Mouse (Mus musculus): ENCODE measurements at regions not wholly inside any gene's neighbourhood (a gene's known extent, or its start where the extent isn't known, plus 50 kb on each side); places are given as distances from the start of the nearest gene placed in this dataset.

- no peak for DNase-seq (ENCODE audit: low spot score in 2 of 2)
These were observed 195.9 kb downstream of the Hlx start for GRCm38 (mm10) chr1:184536311-184537200.

GRCm38 (mm10) chr1:184535691-184536090 lies 196.7 kb downstream of the Hlx start:
- DNase-seq (ENCODE audit: low spot score in 2 of 2), result no peak

- DNase-seq (ENCODE audit: low spot score in 2 of 2), result no peak
These were observed 197.9 kb downstream of the Hlx start for GRCm38 (mm10) chr1:184534511-184534910.

GRCm38 (mm10) chr1:184533870-184534269 lies 198.5 kb downstream of the Hlx start:
- DNase-seq (ENCODE audit: low spot score in 2 of 2), result no peak

DNA sequence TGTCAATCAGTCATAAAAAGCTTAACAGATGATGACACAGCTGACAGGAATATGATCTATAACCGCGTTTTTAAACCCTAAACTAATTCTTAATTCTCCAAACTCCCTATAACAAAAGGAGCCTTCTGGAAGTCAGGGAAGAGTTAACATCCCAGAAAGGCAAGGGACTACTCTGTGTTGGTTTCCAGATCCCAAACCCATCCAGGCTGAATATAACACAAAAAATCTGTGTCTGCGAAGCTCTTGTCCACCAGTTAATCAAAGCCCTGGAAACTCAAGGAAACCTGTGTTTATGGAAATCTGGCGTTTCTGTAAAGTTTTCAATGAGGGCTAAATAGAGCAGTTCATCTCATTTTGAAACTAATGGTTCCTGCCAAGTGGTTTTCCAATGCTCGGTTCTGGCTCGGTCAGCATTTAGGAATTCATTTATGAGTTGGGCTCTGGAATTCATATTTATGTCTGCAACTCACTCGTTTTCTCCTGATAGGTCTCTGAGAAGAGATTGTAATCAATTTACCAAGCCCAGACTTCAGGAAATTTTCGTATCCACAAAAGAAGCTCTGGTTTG lies 199.8 kb downstream of the Hlx start:
- no peak for DNase-seq (ENCODE audit: low spot score in 2 of 2)

DNA sequence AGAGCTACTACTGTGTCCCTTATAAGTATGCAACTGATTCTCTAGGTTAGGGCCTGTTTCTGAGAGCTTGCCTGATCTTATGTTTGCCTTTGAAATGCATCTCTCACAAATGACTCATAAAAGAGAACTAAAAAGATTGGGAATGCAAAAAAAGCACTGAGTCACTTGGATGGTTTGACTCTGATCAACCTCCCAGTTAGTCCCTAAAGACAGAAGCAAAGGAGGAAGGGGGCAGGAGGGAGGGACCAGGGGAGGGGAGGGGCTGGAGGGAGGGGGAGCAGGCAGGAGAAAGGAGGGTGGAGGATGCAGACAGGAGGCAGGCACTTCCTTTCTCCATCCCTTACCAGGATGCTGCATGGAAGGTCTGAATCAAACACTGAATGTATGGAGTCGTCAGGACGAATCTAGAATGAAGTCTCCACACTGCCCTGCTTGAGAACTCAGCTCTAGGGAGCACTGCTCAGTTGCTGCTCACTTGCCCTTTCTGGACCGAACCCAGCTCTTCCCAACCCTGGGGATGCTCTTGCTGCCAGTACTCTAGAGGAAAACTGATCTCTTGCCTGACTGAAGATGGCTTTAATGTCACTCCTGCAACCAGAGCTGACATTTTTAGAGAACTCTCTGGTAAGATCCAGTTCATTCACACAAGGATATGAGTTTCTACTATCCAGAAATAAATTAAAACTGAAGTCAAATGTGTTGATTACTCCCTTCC lies 201.7 kb downstream of the Hlx start:
- no peak for DNase-seq (ENCODE audit: low spot score in 2 of 2)

DNA sequence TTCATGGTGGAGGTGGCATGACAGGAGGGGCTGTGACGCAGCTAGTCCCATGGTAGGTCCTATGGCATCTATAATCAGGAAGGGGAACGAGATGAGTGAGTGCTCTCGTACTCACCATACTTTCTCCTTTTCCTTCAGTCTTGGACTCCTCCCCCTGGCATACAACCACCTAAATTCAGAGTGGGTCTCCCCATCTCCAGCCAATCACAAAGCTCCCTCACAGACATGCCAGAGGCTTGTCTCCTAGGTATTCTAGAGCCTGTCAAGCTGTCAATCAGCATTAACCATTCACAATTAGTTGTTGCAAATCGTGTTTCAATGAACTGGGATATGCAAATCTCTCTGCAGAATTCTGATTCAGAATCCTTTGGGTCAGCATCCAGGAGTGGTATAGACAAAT lies 206.7 kb downstream of the Hlx start:
- no peak for DNase-seq (ENCODE audit: low spot score in 2 of 2)

DNA sequence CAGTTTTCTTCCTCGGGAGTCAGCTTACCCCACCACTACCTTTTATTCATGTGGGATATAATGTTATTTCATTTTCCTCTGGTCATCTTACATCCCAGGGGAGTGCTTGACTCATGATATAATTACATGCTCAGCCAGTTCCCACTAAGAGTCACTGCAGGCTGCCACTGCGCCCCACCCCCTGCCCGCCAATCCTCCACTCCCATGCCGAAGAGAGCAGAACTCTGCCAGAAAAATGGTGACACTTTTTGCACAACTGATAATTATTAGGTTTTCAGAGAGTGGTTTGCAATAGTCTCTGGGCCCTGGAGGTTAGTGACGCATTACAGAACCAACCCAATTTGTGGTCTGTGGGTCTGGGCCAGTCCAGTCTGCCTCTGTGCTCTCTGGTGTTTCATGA lies 212.9 kb downstream of the Hlx start:
- DNase-seq (ENCODE audit: low spot score in 2 of 2), result no peak

- no peak for DNase-seq (ENCODE audit: low spot score in 2 of 2)
These were observed 227.8 kb downstream of the Hlx start for GRCm38 (mm10) chr1:184504663-184505062.

DNA sequence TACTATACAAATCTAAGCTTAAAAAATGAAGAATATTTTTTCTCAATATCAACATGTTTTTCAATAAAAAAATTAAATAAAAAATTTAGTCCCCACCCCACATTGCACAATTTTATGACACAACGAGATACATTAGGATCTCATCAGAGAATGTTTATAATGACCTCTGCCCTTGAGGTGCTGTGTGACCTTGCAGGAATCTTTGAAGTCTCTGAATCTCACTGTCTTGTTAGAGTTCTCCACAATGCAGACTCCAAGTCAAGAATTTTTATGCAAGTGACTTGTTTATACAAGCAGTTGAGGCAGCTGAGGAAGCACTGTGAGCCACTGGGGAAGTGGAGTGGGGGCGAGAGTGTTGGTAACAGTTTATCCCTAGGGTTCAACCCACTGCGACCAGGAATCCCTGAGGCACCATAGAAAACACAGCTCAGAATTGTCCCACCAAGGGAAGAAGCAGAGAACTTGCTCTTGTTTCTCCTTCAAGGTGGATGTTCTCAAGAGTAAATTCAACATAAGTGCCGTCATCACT lies 228.5 kb downstream of the Hlx start:
- no peak for DNase-seq (ENCODE audit: low spot score in 2 of 2)

DNA sequence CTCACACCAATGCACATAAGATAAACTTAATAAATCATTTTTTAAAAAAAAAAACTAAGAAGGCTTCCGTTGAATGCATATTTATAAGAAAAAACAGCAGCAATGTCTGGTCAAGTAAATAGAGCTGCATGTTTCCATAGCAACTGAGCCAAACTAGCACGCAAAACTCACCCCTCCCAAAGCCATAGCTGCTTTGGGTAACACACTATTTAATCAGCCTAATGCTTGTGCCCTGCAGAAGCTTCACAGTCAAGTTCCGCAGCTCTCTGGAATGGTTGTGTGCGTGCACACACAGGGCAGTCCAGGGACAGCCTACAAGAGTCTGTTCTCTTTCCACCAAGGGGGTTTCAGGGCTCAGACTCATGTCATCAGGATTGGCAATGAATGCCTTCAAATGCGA lies 231.7 kb downstream of the Hlx start:
- DNase-seq (ENCODE audit: low spot score in 2 of 2), result no peak

DNA sequence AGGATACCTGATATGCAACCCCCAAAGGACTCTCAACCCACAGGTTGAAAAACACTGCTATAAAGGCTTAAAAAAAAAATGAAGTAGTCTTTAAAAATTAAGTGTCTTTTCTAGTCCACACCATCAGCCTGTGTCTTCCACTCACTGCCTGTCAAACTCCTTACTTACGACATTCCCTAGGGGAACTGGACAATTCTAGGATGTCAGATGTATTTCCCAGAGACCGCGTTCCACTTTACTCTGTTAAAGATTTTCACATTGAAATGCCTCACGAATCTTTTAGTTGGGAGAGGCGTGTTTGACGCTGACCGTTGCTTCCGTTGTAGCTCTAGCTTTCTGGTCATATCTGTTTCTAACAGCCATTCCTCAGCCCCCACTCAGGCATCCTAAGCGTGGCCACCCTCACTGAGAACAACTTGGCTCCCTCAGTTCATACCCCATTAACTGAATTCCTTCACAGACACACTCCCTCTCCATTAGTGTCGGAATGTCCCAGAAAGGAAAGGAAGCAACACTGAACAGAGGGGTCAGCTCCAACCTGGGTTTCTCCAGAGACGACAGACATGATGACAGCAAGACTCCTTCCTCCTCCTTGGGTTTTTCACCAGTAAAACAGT lies 233.4 kb downstream of the Hlx start:
- no peak for DNase-seq (ENCODE audit: low spot score in 2 of 2)

DNA sequence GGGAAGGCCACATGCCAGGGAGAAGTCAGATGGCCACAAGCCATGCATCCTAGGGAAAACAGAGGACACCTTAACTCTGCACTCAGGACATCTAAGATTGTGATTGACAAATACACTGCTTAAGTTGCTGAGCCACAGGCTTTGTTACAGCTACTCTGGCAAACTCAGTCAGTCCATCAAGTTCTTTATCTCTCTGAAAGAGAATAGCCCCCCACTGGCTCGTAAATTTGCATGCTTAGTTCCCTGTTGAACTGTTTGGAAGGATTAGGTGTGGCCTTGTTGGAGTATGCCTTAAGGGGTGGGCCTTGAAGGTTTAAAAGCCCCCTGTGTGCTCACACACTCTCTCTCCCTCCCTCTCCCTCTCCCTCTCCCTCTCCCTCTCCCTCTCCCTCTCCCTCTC lies 235.4 kb downstream of the Hlx start:
- DNase-seq (ENCODE audit: low spot score in 2 of 2), result no peak

DNA sequence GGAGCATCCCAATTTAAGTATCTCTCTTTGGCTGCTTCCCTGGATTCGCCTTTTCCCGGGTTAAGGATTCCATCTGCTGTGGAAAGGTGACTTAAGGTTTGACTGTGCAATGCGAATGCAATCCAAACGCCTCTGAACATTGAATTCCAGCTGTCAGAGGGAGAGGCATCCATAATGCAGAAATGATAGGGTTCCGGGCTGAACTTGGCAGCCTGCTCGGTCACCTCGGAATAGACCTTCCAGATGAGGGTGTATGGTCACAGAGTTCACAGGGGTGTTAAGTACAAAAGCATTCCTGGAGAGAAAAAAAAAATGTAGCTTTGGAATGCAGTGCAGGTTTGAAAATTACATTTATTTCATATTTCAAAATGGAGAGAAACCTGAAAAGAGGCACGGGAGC lies 238.6 kb downstream of the Hlx start:
- DNase-seq (ENCODE audit: low spot score in 2 of 2), result no peak

- no peak for DNase-seq (ENCODE audit: low spot score in 2 of 2)
These were observed 240.3 kb downstream of the Hlx start for GRCm38 (mm10) chr1:184492115-184492514.

DNA sequence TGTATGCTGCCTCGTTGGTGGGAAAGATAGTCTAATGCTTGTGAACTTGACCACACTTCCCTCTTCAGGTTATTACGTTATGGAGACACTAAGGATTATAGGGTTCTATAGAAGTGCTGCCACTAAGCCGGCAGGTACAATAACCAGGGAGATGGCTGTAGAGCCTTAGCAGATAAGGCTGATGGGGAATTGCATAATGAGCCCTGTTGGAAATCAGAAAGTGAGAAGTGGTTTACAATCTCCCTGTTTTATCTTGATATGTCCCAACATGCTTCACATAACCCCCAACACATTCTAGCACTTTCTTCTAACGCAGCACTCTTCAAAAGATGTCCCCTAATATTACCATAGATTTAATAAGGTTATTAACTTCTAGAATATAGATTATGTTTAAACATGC lies 241.2 kb downstream of the Hlx start:
- DNase-seq (ENCODE audit: low spot score in 2 of 2), result no peak

DNA sequence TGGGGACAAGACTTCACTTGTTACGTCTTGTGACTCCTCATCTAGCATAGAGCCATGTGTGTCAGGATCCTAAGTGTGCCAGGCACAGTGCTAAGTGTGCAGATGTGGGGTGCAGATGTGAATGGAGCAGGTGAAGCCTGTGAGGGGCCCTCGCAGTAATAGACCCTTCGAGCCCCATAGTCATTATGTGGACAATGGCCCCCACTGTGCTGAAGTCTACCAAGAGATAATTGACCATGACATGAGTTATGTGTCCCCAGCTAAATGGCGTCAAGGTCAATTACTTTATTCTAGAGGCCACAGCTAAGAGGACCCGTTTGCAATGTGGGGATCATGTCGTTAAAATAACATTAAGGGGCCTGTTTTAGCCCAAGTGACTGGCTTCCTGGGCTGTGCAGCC lies 245.0 kb downstream of the Hlx start:
- no peak for DNase-seq (ENCODE audit: low spot score in 2 of 2)

DNA sequence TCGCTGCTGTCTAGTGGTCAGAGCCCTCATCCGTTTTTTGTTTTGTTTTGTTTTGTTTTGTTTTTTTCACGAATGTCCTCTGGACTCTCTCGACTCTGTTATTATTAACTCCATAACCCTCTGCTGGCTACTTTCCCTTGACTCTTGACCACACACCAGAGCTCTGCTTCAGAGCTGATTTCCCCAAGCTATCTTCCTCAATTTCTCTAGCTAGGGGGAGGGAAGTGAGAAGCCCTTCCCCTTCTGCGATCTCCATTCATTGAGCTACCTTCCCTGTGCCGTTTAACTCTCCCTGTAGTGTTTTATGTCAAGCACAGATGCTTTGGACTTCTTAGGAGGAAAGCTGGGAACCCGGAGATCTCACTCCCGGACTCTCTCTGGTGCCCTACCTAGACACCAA lies 247.6 kb downstream of the Hlx start:
- no peak for DNase-seq (ENCODE audit: low spot score in 2 of 2)

GRCm38 (mm10) chr1:184483371-184483770 lies 249.0 kb downstream of the Hlx start:
- DNase-seq (ENCODE audit: low spot score in 2 of 2), result no peak

DNA sequence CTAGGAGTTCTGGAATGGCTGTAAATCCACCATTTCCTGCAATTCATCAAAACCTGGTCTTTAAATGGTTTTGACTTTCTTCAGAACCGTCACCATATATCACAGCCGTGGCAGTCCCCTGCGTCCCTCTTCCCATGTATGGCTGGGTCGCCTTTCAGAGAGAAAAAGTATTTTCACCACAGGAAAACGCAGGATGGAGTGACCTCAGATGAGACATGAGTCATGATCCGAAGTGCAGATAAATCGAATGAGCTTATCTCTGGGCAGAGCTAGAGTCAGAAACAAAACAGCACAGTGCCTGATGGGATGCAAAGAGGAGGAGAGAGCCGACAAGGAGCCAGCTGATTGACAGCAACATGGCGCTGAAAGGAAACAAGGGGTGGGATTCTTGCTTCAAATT lies 250.4 kb downstream of the Hlx start:
- no peak for DNase-seq (ENCODE audit: low spot score in 2 of 2)

DNA sequence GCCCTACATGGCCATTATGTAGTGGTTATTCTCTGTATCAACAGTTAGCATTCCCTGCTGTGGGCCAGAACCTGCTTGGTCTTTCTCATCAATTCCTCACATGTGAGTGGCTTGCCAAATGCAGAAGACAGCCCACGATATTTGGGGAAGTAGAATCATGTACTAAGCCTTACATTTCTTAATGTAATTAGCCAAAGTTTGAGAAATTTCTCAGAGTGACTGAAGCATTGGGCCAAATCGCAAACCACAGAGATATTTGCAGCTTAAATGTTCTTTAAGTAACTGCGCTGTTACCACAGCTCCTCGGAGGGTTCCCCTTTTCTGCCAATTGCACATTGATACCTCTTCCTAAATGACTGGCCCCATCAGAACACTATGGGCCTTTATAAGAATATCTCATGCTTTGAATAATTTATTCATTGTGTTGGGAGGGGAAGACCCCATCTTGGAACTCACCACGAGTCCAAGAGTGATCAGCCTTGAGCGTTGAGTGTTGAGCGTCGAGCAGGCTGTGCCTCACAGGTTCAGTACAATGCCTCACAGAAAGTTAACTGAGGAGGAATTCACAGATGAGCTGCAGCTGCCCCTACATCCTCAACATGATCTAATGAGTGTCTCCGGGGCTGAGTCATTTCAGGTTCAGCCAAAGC lies 251.7 kb downstream of the Hlx start:
- no peak for DNase-seq (ENCODE audit: low spot score in 2 of 2)

DNA sequence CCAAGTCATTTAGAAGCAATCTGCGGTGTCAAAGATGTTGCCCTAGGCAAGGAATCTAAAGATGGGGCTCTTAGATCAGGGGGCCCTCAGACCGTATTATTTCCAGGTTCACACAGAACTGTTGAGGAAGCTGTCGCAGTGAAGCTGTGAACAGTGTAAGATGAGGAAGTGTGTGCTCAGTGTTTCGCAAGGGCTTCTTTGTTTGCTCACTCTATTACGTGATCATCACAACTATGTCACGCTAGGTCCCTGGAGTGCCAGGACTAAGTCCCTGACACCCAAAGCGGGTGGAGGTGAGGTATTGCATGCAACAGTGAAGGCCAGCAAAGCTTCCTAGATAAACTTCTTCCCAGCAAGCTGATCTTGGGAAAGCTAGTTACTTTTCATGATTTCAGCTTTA lies 254.4 kb downstream of the Hlx start:
- no peak for DNase-seq (ENCODE audit: low spot score in 2 of 2)

All from urinary bladder, postnatal 4 days (tissue).